32 mouse cellular contexts compared by ENCODE assay signal in genomic region chr3:127469164-127469752, GRCm38 (mm10). TPM values are rescaled to one million over a fixed set of nuclear protein-coding genes. Genes with fewer than 3 reads are reported as not detected.
DNase-seq lines count a peak whose midpoint lies in the region; ATAC-seq and TF ChIP-seq lines count a peak whose summit lies in the region.
"Had no signal": no experiment of that assay in that cellular context is flagged by ENCODE, and none has a peak within 500 bp of the region (broad histone marks: within the 10 kb centered on the region; RNA-seq: fewer than 3 reads in every experiment).

No protein-coding gene starts in this region.

- no peak overlapping the region for H3K4me2 ChIP-seq in heart, embryonic 16.5 days (ENCODE audit: low read depth, low read length)
- peak overlapping the region; percentile 25; the same call in 1 of the 2 replicates for H3K4me2 ChIP-seq in liver, embryonic 15.5 days
- H3K4me2 ChIP-seq: forebrain, embryonic 12.5 days; heart, embryonic 12.5 days; hindbrain, embryonic 12.5 days; intestine, embryonic 15.5 days; lung, embryonic 14.5 days; midbrain, embryonic 13.5 days; neural tube, embryonic 13.5 days had no signal

- H3K4me1 ChIP-seq in heart, embryonic 16.5 days (ENCODE audit: control insufficient read depth, insufficient read depth, low read length) = peaks cover 12% of the 10 kb centered on the region
- peaks cover 77% of the 10 kb centered on the region for H3K4me1 ChIP-seq in G1E (ENCODE audit: insufficient read depth, low read depth, low read length)
- peaks cover 20% of the 10 kb centered on the region for H3K4me1 ChIP-seq in liver, embryonic 15.5 days (replicated peaks)
- H3K4me1 ChIP-seq: heart, embryonic 12.5 days; hindbrain, embryonic 12.5 days; intestine, embryonic 15.5 days; megakaryocyte, embryonic 14.5 days had no signal

- TF ChIP-seq CTCF in G1E (IDR thresholded peaks at IDR 0.05; ENCODE audit: low read depth, low read length) = no peak

- DNase-seq in heart, postnatal 4 days = no peak
- no peak for DNase-seq in G1E (ENCODE audit: low spot score)
- peak; percentile 13 for DNase-seq in brain, adult 2 months (ENCODE audit: low read depth, low spot score)
- no peak for DNase-seq in layer of hippocampus, adult 9-11 months
- DNase-seq in lung, postnatal 14 days = no peak
- no peak for DNase-seq in yolk sac, embryonic 10.5 days (ENCODE audit: low spot score)
- DNase-seq: adrenal gland, adult 8-10 months; cerebellum, adult 11 months; cerebellum, postnatal 10 days; gastrocnemius, postnatal 25 days; heart, adult 11 months; kidney, adult 2 months; kidney, postnatal 4 days; left cerebral cortex, postnatal 4 days; lung, embryonic 14.5 days; right cerebral cortex, postnatal 4 days; thymus, adult 18-20 months; thymus, postnatal 25 days had no signal

- no peaks in the 10 kb centered on the region for H3K9me3 ChIP-seq in heart, embryonic 16.5 days (replicated peaks; ENCODE audit: control insufficient read depth, low read length)
- no peaks in the 10 kb centered on the region for H3K9me3 ChIP-seq in G1E (replicated peaks)
- H3K9me3 ChIP-seq in liver, embryonic 15.5 days (replicated peaks) = no peaks in the 10 kb centered on the region
- H3K9me3 ChIP-seq: forebrain, embryonic 12.5 days; heart, embryonic 12.5 days; hindbrain, embryonic 12.5 days; intestine, embryonic 15.5 days; megakaryocyte, embryonic 14.5 days; midbrain, embryonic 13.5 days; neural tube, embryonic 13.5 days had no signal

- peak overlapping the region; percentile 78 for H3K27ac ChIP-seq in heart, embryonic 16.5 days (ENCODE audit: low read length)
- peak overlapping the region; percentile 19; the same call in 1 of the 2 replicates for H3K27ac ChIP-seq in liver, embryonic 15.5 days (replicated peaks)
- H3K27ac ChIP-seq: forebrain, embryonic 12.5 days; hindbrain, embryonic 12.5 days; hindbrain, postnatal 0 days; intestine, embryonic 15.5 days; kidney, postnatal 0 days; left cerebral cortex, adult 2 months; midbrain, embryonic 13.5 days; neural tube, embryonic 13.5 days; stomach, postnatal 0 days had no signal

- no peak overlapping the region for H3K4me3 ChIP-seq in heart, embryonic 16.5 days (ENCODE audit: low read length)
- peak overlapping the region; percentile 27; the same call in 1 of the 2 replicates for H3K4me3 ChIP-seq in G1E (ENCODE audit: low read depth, low read length)
- no peak overlapping the region for H3K4me3 ChIP-seq in liver, embryonic 15.5 days (replicated peaks)
- H3K4me3 ChIP-seq: forebrain, embryonic 12.5 days; heart, embryonic 12.5 days; hindbrain, embryonic 12.5 days; intestine, embryonic 15.5 days; left cerebral cortex, adult 2 months; megakaryocyte, embryonic 14.5 days; midbrain, embryonic 13.5 days; neural tube, embryonic 13.5 days had no signal

- 49% methylated on average over 4 of the region's 4 CpGs for WGBS in heart, embryonic 16.5 days
- 35% methylated on average over 4 of the region's 4 CpGs for WGBS in liver, embryonic 15.5 days (ENCODE audit: insufficient replicate concordance)

- no peak for ATAC-seq in heart, embryonic 16.5 days (replicated peaks; ENCODE audit: extremely low read depth, insufficient read depth, low FRiP score)
- ATAC-seq in G1E (ENCODE audit: extremely low read depth, insufficient number of reproducible peaks, low FRiP score, poor library complexity, severe bottlenecking) = no peak
- ATAC-seq in liver, embryonic 15.5 days (ENCODE audit: insufficient read depth) = peak; percentile 76
- ATAC-seq: activated CD4-positive, CD25-positive, alpha-beta regulatory T cell, adult 4 months; hindbrain, postnatal 0 days; midbrain, embryonic 13.5 days had no signal

- H3K9ac ChIP-seq in heart, embryonic 16.5 days (ENCODE audit: low read length) = no peak overlapping the region
- no peak overlapping the region for H3K9ac ChIP-seq in liver, embryonic 15.5 days
- H3K9ac ChIP-seq: forebrain, embryonic 12.5 days; heart, embryonic 12.5 days; hindbrain, embryonic 12.5 days; intestine, embryonic 15.5 days; lung, embryonic 14.5 days; midbrain, embryonic 13.5 days; neural tube, embryonic 13.5 days had no signal

- no peaks in the 10 kb centered on the region for H3K27me3 ChIP-seq in heart, embryonic 16.5 days (ENCODE audit: control insufficient read depth, insufficient read depth, low read length)
- H3K27me3 ChIP-seq in G1E (ENCODE audit: insufficient read depth, low read length) = no peaks in the 10 kb centered on the region
- no peaks in the 10 kb centered on the region for H3K27me3 ChIP-seq in liver, embryonic 15.5 days
- H3K27me3 ChIP-seq: forebrain, embryonic 12.5 days; heart, embryonic 12.5 days; hindbrain, embryonic 12.5 days; intestine, embryonic 15.5 days; megakaryocyte, embryonic 14.5 days; midbrain, embryonic 13.5 days; neural tube, embryonic 13.5 days had no signal

- no peaks in the 10 kb centered on the region for H3K36me3 ChIP-seq in heart, embryonic 16.5 days (ENCODE audit: control insufficient read depth, insufficient read depth)
- H3K36me3 ChIP-seq in G1E (replicated peaks) = peaks cover 27% of the 10 kb centered on the region
- H3K36me3 ChIP-seq in liver, embryonic 15.5 days (replicated peaks) = no peaks in the 10 kb centered on the region
- H3K36me3 ChIP-seq: forebrain, embryonic 12.5 days; heart, embryonic 12.5 days; hindbrain, embryonic 12.5 days; intestine, embryonic 15.5 days; midbrain, embryonic 13.5 days; neural tube, embryonic 13.5 days had no signal

RNA-seq across cellular contexts. Expression of gene Ank2, which starts 29.9 kb away (rescaled TPM):
- polyA plus RNA-seq in heart, embryonic 16.5 days (2015; fragmentation: Nextera tagmentation; extraction: Ambion mirVana) = 38.9 and 44.4 TPM in 2 replicates
- total RNA-seq in heart, postnatal 4 days (2021) = 100 to 1,000 TPM; 223 to 230 TPM
- 95.5 and 139 TPM in 2 replicates for total RNA-seq in G1E (2014; fragmentation: Nextera tagmentation)
- total RNA-seq in G1E (2017) = 52.9 and 57.8 TPM in 2 replicates
- 18.9 and 25.2 TPM in 2 replicates for polyA plus RNA-seq in G1E (2012)
- polyA plus RNA-seq in liver, embryonic 15.5 days (2015; fragmentation: Nextera tagmentation; extraction: Ambion mirVana) = 6.6 and 7.9 TPM in 2 replicates
